Mouse (Mus musculus) lung, adult 2 months (tissue): Measurements from ENCODE around the gene Rai14. TPM values are rescaled to one million over a fixed set of nuclear protein-coding genes. Genes with fewer than 3 reads are reported as not detected.
A peak's percentile ranks its signal among the peaks of the same experiment; 100 is the strongest.

Source experiments
- DNase-seq: peaks from one replicate; pipeline ENCODE4 v3.0.0; 2022
- H3K4me1 ChIP-seq: fragments of 200-500 bp; 2 replicates; pipeline ENCODE4 v1.6.1; 2011; ENCODE audit warnings: low read length; ENCODE audit not compliant: control insufficient read depth, insufficient read depth
- H3K4me3 ChIP-seq: fragments of 200-500 bp; replicated peaks from 2 replicates; pipeline ENCODE3; 2011; ENCODE audit warnings: low read depth, mild to moderate bottlenecking, control low read depth, low read length; ENCODE audit errors: extremely low read depth
- CTCF ChIP-seq: fragments of 200-500 bp; IDR thresholded peaks from 2 replicates; pipeline ENCODE4 v1.5.1; 2011; ENCODE audit warnings: mild to moderate bottlenecking, low read length, control low read depth; ENCODE audit not compliant: insufficient read depth
- POLR2A ChIP-seq: fragments of 200-500 bp; IDR thresholded peaks from 2 replicates; pipeline ENCODE4 v1.6.1; 2011; ENCODE audit warnings: low read depth, mild to moderate bottlenecking, control low read depth, low read length, borderline replicate concordance; ENCODE audit errors: extremely low read depth
- WGBS: fragments of 180-500 bp; shearing (Covaris S2); methylation state at CpG from one replicate; pipeline ENCODE4 v1.1.7; 2018; 5-methylcytosine and 5-hydroxymethylcytosine counted together
- polyA plus RNA-seq: library from polyadenylated mRNA; depleted of rRNA; stranded (reverse); fragments of >200 nt; gene quantifications from 2 replicates; pipeline ENCODE4 v1.2.3, GENCODE M21; 2012; rRNA removed

The Rai14 gene
- polyA plus RNA-seq, result 9.4 and 14.3 TPM in 2 replicates

- no peak for TF ChIP-seq CTCF
- TF ChIP-seq POLR2A, result peak; percentile 77
- peak; percentile 85 for DNase-seq
- H3K4me1 ChIP-seq, result peaks cover 3% of the 10 kb centered on the region; the same call in 1 of the 2 replicates
- H3K4me3 ChIP-seq, result peak within 1 kb of the TSS; percentile 92
- WGBS, result under 1% methylated on average over 57 of the region's 68 CpGs
Measured at GRCm38 (mm10) chr15:10714409-10715138, at the start of gene Rai14. Gene Rai14, minus strand, starts transcription at chr15:10714624.

- WGBS, result 78% methylated on average over 6 of the region's 6 CpGs
- Histone ChIP-seq H3K4me1 (no peaks in the 10 kb centered on the region), H3K4me3 (no peak overlapping the region)
- no peak for TF ChIP-seq CTCF
- TF ChIP-seq POLR2A, result no peak
- no peak for DNase-seq
Measured at GRCm38 (mm10) chr15:10761441-10761840, 47.0 kb upstream of the Rai14 start.

- DNase-seq, result no peak
- Histone ChIP-seq H3K4me1 (no peaks in the 10 kb centered on the region), H3K4me3 (no peak overlapping the region)
- TF ChIP-seq CTCF, result no peak
- TF ChIP-seq POLR2A, result no peak
- 71% methylated on average over 12 of the region's 12 CpGs for WGBS
Measured at GRCm38 (mm10) chr15:10760006-10760405, 45.6 kb upstream of the Rai14 start.

DNA sequence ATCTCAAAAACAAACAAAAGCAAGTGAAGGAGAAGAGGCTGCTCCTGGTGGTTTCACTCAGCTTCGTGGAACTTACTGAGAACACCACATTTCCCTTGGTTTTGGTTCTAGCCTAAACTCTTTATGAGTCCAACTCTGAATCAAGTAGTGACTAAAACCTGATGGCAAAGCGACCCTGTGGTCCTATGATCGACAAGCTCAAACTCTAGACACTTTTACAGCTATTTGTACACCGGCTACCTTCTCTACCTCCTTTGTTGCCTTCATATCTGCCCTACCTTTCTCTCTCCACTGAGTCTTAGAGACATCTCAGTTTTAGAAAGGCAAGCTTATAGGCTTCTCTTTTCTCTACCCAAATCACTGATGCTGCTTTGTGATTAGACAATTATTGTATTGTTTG is 45.0 kb upstream of the Rai14 start:
- TF ChIP-seq POLR2A, result no peak
- no peak for TF ChIP-seq CTCF
- H3K4me1 ChIP-seq, result no peaks in the 10 kb centered on the region
- H3K4me3 ChIP-seq, result no peak overlapping the region
- DNase-seq, result no peak
- WGBS, result 86% methylated on average over 4 of the region's 4 CpGs

GRCm38 (mm10) chr15:10758808-10759207 is 44.4 kb upstream of the Rai14 start:
- H3K4me1 ChIP-seq, result no peaks in the 10 kb centered on the region
- no peak for DNase-seq
- no peak for TF ChIP-seq POLR2A
- no peak overlapping the region for H3K4me3 ChIP-seq

GRCm38 (mm10) chr15:10751141-10751540 is 36.7 kb upstream of the Rai14 start:
- WGBS, result 49% methylated on average over 2 of the region's 2 CpGs

GRCm38 (mm10) chr15:10750339-10750738 is 35.9 kb upstream of the Rai14 start:
- WGBS, result 80% methylated on average over 2 of the region's 2 CpGs
- TF ChIP-seq POLR2A (no peak), CTCF (no peak)
- DNase-seq, result no peak
- peaks cover 14% of the 10 kb centered on the region for H3K4me1 ChIP-seq
- H3K4me3 ChIP-seq, result no peak overlapping the region

More at GRCm38 (mm10) chr15:10751141-10751540, 36.7 kb upstream of the Rai14 start:
- Histone ChIP-seq H3K4me1 (peaks cover 14% of the 10 kb centered on the region), H3K4me3 (no peak overlapping the region)
- TF ChIP-seq CTCF (no peak), POLR2A (no peak)
- DNase-seq, result no peak

GRCm38 (mm10) chr15:10749678-10750077 is 35.3 kb upstream of the Rai14 start:
- TF ChIP-seq CTCF (no peak), POLR2A (no peak)
- DNase-seq, result no peak
- 66% methylated on average over 4 of the region's 4 CpGs for WGBS

DNA sequence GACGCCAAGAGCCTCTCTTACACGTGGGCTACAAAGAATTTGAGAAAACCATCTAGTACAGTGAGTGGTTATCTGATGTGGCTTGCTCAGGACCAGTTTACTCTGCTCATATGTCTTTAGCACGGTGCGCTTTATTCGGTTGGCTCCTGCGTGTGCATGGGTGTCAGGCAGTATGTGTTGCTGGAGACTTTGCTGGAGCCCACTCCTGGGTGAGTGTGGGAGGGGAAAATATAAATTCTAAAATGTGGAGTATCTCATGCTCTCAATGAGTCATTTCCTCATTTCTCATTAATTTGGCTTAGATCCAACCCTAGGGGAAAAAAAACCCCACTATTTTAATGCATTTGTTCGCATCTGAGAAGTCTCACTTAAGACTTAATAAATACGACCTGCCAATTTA is 33.2 kb upstream of the Rai14 start:
- H3K4me3 ChIP-seq, result no peak overlapping the region

More at GRCm38 (mm10) chr15:10749678-10750077, 35.3 kb upstream of the Rai14 start:
- Histone ChIP-seq H3K4me1 (peaks cover 14% of the 10 kb centered on the region), H3K4me3 (no peak overlapping the region)

DNA sequence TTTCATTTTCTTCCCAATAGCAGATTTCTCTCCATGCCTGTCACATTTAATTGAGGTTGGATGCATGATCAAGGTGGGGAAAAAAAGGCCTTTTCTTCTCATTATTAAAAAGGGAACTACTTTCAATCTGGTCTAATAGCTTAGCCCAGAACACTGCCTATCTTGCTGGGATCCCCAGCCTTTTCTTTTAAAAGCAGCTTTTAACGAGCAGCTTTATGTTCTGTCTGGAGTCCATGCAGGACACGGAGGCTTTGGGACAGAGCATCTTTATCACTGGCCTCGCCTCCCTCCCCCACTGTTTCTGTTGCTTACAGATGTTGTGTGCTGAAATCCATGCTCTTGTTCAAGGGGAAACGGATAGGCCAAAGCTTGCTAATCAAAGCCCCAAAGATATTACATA is 32.8 kb upstream of the Rai14 start:
- no peak for DNase-seq
- TF ChIP-seq CTCF (no peak), POLR2A (no peak)
- WGBS, result 52% methylated on average over 4 of the region's 4 CpGs
- no peak overlapping the region for H3K4me3 ChIP-seq
- peaks cover 20% of the 10 kb centered on the region for H3K4me1 ChIP-seq

More for the DNA sequence above, 33.2 kb upstream of the Rai14 start:
- 55% methylated on average over 8 of the region's 8 CpGs for WGBS
- TF ChIP-seq POLR2A (no peak), CTCF (no peak)
- H3K4me1 ChIP-seq, result peaks cover 17% of the 10 kb centered on the region
- DNase-seq, result no peak
